Mouse (Mus musculus): ENCODE measurements around the gene Cct2. TPM values are rescaled to one million over a fixed set of nuclear protein-coding genes. Genes with fewer than 3 reads are reported as not detected.
"Not testable (repeated sequence)": the region's sequence is repeated elsewhere in the genome, so short reads cannot be mapped to it uniquely, and the experiment has no call there.

The Cct2 gene
- polyA plus RNA-seq, 1 experiment from 2014 or later: 101 TPM

DNA sequence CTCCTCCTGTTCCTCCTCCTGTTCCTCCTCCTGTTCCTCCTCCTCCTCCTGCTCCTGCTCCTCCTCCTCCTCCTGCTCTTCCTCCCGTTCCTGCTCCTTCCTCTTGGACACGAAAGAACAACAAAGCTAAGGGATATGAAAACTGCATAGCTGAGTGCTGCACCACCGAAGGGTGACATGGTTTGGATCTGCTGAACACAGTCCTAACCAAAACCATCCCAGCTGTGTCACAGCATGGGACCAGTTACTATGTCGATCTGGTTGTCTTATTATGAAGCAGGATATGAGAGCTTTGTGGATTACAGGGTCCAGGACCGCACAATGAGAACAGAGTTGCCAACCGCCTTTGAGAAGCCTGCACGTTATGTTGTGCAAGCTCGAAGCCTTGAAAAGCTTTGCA lies 37.4 kb downstream of the Cct2 start:
- H3K4me2 ChIP-seq (ENCODE audit: low read depth, low read length): no peak overlapping the region
- WGBS (ENCODE audit: insufficient replicate concordance): 67% methylated on average over 8 of the region's 8 CpGs
- peaks cover 13% of the 10 kb centered on the region for H3K27me3 ChIP-seq (ENCODE audit: insufficient read depth, low read length)
- no peak overlapping the region for H3K4me3 ChIP-seq (ENCODE audit: low read depth, low read length)
- no peak overlapping the region for H3K27ac ChIP-seq (ENCODE audit: low read depth)
- no peak for TF ChIP-seq EP300 (IDR thresholded peaks at IDR 0.05; ENCODE audit: low read depth)
- no peak for TF ChIP-seq CTCF (IDR thresholded peaks at IDR 0.05; ENCODE audit: low read depth)
- DNase-seq (no peak), ATAC-seq (no peak)
- no peaks in the 10 kb centered on the region; the same call in 1 of the 2 replicates for H3K4me1 ChIP-seq (ENCODE audit: insufficient read depth)
- H3K36me3 ChIP-seq (replicated peaks; ENCODE audit: insufficient read depth, low read length): no peaks in the 10 kb centered on the region
- H3K9me3 ChIP-seq (ENCODE audit: low read length): no peaks in the 10 kb centered on the region
- H3K9ac ChIP-seq (replicated peaks): no peak overlapping the region

DNA sequence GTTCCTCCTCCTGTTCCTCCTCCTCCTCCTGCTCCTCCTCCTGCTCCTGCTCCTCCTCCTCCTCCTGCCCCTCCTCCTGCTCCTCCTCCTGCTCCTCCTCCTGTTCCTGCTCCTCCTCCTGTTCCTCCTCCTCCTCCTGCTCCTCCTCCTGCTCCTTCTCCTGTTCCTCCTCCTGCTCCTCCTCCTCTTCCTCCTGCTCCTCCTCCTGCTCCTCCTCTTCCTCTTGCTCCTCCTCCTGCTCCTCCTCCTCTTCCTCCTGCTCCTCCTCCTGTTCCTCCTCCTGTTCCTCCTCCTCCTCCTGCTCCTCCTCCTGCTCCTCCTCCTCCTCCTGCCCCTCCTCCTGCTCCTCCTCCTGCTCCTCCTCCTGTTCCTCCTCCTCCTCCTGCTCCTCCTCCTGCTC lies 37.8 kb downstream of the Cct2 start:
- not testable (repeated sequence) for H3K4me3 ChIP-seq (ENCODE audit: low read depth, low read length); H3K4me2 ChIP-seq (ENCODE audit: low read depth, low read length); DNase-seq; H3K36me3 ChIP-seq (replicated peaks; ENCODE audit: insufficient read depth, low read length); H3K9ac ChIP-seq (replicated peaks); H3K4me1 ChIP-seq (ENCODE audit: insufficient read depth); ATAC-seq; H3K9me3 ChIP-seq (ENCODE audit: low read length); H3K27ac ChIP-seq (ENCODE audit: low read depth)
- H3K27me3 ChIP-seq (ENCODE audit: insufficient read depth, low read length): peaks cover 13% of the 10 kb centered on the region

DNA sequence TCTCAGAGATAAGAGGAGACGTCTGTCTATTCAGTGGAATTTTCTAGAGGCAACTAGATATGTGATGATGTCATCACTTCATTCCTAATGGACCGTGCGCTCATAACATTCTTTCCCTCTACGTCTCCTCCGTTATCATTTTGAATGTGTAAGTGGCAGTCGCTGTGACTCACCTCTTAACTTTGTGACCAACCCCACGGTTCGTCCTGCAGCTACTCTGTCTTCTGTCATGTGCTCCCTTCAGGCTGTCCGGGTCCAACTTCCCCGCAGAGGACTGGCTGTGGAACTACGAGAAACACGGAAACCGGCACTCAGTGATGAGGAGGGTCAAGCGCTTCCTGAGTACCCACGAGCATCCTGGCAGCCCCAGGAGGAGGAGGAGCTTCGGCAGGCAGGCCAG lies 39.9 kb downstream of the Cct2 start:
- no peaks in the 10 kb centered on the region for H3K36me3 ChIP-seq (replicated peaks; ENCODE audit: insufficient read depth, low read length)
- no peaks in the 10 kb centered on the region; the same call in 1 of the 2 replicates for H3K4me1 ChIP-seq (ENCODE audit: insufficient read depth)
- DNase-seq: no peak
- ATAC-seq: no peak
- no peaks in the 10 kb centered on the region for H3K9me3 ChIP-seq (ENCODE audit: low read length)
- H3K9ac ChIP-seq (replicated peaks): no peak overlapping the region
- peak overlapping the region; percentile 2 for H3K4me2 ChIP-seq (ENCODE audit: low read depth, low read length)
- 0 out of 2 replicates have a peak overlapping the region, but pooled peaks have one; percentile 3 for H3K4me3 ChIP-seq (ENCODE audit: low read depth, low read length)
- no peak for TF ChIP-seq EP300 (IDR thresholded peaks at IDR 0.05; ENCODE audit: low read depth)
- no peak for TF ChIP-seq CTCF (IDR thresholded peaks at IDR 0.05; ENCODE audit: low read depth)
- WGBS (ENCODE audit: insufficient replicate concordance): 34% methylated on average over 16 of the region's 16 CpGs
- peaks cover 13% of the 10 kb centered on the region for H3K27me3 ChIP-seq (ENCODE audit: insufficient read depth, low read length)
- H3K27ac ChIP-seq (ENCODE audit: low read depth): no peak overlapping the region

DNA sequence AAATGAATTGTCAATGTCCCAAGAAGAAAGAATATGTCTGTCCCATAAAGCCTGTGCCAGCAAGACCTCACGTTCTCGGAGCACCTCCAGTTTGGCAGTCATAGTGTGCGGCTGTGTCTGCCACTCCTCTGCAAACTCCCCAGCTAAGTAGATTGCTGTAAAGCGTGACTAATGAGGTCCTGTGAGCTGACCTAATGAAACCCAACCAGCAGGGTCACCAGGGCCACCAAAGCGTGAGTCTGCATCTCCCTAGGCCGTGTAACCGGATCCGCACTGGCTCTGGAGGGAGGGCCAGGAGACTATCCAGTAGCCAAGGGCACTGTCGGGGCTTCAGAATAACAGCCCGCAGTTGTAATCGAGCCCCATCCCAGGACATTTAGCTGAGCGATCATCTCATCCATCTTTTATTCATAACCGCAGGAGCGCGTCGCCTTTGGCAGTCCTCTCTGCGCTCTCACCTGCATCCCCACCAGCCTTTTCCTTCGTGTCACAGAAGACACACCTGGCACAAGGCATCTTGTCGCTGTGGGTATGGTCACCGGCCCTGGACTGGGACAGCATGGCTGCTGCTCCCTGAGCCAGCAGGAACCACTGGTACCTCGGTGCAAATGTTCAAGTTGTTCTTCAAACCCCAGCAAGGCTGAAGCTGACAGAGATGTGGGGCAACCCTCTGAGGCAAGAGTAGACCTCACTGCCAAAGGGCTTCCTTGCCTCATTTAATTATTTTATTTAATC lies 42.4 kb downstream of the Cct2 start:
- H3K4me3 ChIP-seq (ENCODE audit: low read depth, low read length): no peak overlapping the region
- H3K4me1 ChIP-seq (ENCODE audit: insufficient read depth): no peaks in the 10 kb centered on the region; the same call in 1 of the 2 replicates
- TF ChIP-seq EP300 (IDR thresholded peaks at IDR 0.05; ENCODE audit: low read depth) (no peak), CTCF (IDR thresholded peaks at IDR 0.05; ENCODE audit: low read depth) (no peak)
- no peaks in the 10 kb centered on the region for H3K9me3 ChIP-seq (ENCODE audit: low read length)
- H3K4me2 ChIP-seq (ENCODE audit: low read depth, low read length): no peak overlapping the region
- no peak overlapping the region for H3K27ac ChIP-seq (ENCODE audit: low read depth)
- ATAC-seq (no peak), DNase-seq (no peak)
- H3K36me3 ChIP-seq (replicated peaks; ENCODE audit: insufficient read depth, low read length): no peaks in the 10 kb centered on the region
- H3K9ac ChIP-seq (replicated peaks): no peak overlapping the region
- WGBS (ENCODE audit: insufficient replicate concordance): 50% methylated on average over 21 of the region's 21 CpGs
- peaks cover 9% of the 10 kb centered on the region for H3K27me3 ChIP-seq (ENCODE audit: insufficient read depth, low read length)

DNA sequence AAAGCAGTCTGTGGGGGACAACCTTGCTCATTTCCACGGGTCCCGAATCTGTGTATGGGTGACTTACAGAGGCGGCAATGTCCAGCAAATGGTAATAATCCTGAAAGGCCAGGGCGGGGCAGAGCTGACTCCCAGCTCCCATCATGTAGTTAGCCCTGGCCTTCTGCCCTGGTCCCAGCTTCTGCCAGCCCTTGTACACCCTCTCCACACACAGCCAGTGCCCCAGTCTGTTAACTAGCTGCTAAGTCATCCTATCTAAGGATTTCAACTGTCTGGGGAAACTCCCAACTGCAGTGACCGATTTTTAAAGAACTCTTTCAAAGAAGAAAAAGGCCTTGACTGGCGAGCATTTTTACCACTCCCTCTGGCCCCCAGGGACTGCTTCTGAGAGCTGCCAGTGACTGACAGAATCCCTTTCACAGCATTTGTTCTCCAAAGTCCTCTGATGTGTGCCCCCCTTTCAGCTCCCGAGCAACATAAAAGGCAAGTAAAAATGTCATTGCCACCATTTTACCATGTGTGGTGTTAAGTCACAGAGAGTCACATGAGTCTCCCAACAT lies 45.3 kb downstream of the Cct2 start:
- Histone ChIP-seq H3K9ac (replicated peaks) (no peak overlapping the region), H3K4me2 (ENCODE audit: low read depth, low read length) (no peak overlapping the region), H3K27ac (ENCODE audit: low read depth) (no peak overlapping the region), H3K9me3 (ENCODE audit: low read length) (no peaks in the 10 kb centered on the region), H3K4me3 (ENCODE audit: low read depth, low read length) (no peak overlapping the region), H3K27me3 (ENCODE audit: insufficient read depth, low read length) (peaks cover 5% of the 10 kb centered on the region; the same call in 1 of the 2 replicates), H3K4me1 (ENCODE audit: insufficient read depth) (no peaks in the 10 kb centered on the region), H3K36me3 (replicated peaks; ENCODE audit: insufficient read depth, low read length) (no peaks in the 10 kb centered on the region)
- DNase-seq: no peak
- TF ChIP-seq CTCF (IDR thresholded peaks at IDR 0.05; ENCODE audit: low read depth): no peak
- no peak for TF ChIP-seq EP300 (IDR thresholded peaks at IDR 0.05; ENCODE audit: low read depth)
- WGBS (ENCODE audit: insufficient replicate concordance): 72% methylated on average over 7 of the region's 7 CpGs
- no peak for ATAC-seq

DNA sequence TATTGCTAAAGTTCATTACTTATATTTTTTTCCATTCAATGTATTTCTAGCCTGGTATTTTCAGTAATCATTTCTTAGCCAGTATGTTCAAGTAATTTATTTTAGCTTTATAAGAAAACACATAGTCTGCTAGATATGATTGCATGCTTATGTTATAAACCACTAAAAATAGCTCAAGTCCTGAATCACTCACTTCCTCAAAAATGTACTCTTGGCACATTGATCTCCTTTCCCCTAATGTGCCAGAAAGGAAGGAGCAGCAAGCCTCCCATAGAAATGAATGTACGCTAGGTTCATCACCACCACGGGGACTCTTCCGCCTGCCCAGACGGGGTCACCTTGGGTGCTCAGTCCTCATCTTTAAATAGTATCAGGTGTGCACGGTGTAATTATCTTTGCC lies 49.0 kb downstream of the Cct2 start:
- no peak for DNase-seq
- Histone ChIP-seq H3K27ac (ENCODE audit: low read depth) (no peak overlapping the region), H3K4me1 (ENCODE audit: insufficient read depth) (no peaks in the 10 kb centered on the region), H3K27me3 (ENCODE audit: insufficient read depth, low read length) (no peaks in the 10 kb centered on the region), H3K4me3 (ENCODE audit: low read depth, low read length) (no peak overlapping the region), H3K9me3 (ENCODE audit: low read length) (no peaks in the 10 kb centered on the region), H3K9ac (replicated peaks) (no peak overlapping the region), H3K4me2 (ENCODE audit: low read depth, low read length) (no peak overlapping the region), H3K36me3 (replicated peaks; ENCODE audit: insufficient read depth, low read length) (no peaks in the 10 kb centered on the region)
- 69% methylated on average over 5 of the region's 5 CpGs for WGBS (ENCODE audit: insufficient replicate concordance)
- no peak for ATAC-seq
- no peak for TF ChIP-seq CTCF (IDR thresholded peaks at IDR 0.05; ENCODE audit: low read depth)
- TF ChIP-seq EP300 (IDR thresholded peaks at IDR 0.05; ENCODE audit: low read depth): no peak

Measured in liver, postnatal 0 days (tissue).